Mouse (Mus musculus): ENCODE results near the gene Abca16. TPM values are rescaled to one million over a fixed set of nuclear protein-coding genes. Genes with fewer than 3 reads are reported as not detected.

Gene Abca16
- polyA plus RNA-seq (2015; fragmentation: Nextera tagmentation; extraction: Ambion mirVana), result not detected in 2 replicates

DNA sequence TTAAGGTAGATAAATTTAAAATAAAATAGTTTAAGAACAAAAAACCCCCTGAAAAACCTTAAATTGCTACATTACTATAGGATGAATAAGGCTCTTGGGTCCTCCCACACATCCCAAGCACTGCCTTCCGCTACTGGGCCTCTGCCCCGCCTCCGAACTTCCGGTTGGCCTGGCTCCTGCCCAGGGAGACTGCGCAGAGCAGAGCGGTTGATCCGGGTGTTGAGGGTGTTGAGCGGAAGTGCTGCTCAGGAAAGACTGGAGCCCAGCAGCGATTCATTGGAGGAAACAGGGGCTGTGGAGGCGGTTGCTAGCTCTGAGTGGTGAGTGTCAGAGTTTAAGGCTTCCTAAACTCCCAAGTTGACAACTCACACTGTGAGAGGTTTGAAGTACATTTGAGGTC is at the start of gene Abca16:
Gene Abca16 (plus strand): TSS at position 201 of the 400 bp plus-strand sequence.
- Histone ChIP-seq H3K4me1 (no peaks in the 10 kb centered on the region), H3K27me3 (no peaks in the 10 kb centered on the region), H3K36me3 (no peaks in the 10 kb centered on the region), H3K9ac (no peak within 1 kb of the TSS), H3K27ac (no peak within 1 kb of the TSS), H3K4me2 (no peak within 1 kb of the TSS), H3K9me3 (no peaks in the 10 kb centered on the region), H3K4me3 (no peak within 1 kb of the TSS)
- no peak for ATAC-seq (ENCODE audit: borderline replicate concordance, extremely low read depth, low FRiP score, low TSS enrichment)
- WGBS, result 69% methylated on average over 10 of the region's 10 CpGs

DNA sequence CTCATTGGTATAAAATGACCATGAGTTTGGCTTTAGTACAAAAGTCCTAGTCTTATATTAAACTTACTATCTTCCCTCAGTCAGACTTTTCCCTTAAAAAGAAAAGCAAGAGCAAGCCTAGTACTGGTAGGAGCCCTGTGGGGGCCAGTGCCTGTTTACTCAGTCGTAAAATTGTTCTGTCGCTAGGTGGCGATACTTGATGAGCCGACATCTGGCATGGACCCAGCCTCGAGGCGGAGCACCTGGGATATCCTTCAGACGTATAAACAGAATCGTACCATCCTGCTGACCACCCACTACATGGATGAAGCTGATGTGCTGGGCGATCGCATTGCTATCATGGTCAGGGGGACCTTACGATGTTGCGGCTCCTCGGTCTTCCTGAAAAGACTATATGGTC is 48.3 kb upstream of the Abca16 start:
- H3K4me1 ChIP-seq, result no peaks in the 10 kb centered on the region
- H3K4me3 ChIP-seq, result no peak overlapping the region
- 34% methylated on average over 13 of the region's 13 CpGs for WGBS
- H3K27me3 ChIP-seq, result no peaks in the 10 kb centered on the region
- no peak overlapping the region for H3K4me2 ChIP-seq
- H3K27ac ChIP-seq, result no peak overlapping the region
- ATAC-seq (ENCODE audit: borderline replicate concordance, extremely low read depth, low FRiP score, low TSS enrichment), result no peak
- H3K9ac ChIP-seq, result no peak overlapping the region
- H3K36me3 ChIP-seq, result no peaks in the 10 kb centered on the region
- no peaks in the 10 kb centered on the region for H3K9me3 ChIP-seq

DNA sequence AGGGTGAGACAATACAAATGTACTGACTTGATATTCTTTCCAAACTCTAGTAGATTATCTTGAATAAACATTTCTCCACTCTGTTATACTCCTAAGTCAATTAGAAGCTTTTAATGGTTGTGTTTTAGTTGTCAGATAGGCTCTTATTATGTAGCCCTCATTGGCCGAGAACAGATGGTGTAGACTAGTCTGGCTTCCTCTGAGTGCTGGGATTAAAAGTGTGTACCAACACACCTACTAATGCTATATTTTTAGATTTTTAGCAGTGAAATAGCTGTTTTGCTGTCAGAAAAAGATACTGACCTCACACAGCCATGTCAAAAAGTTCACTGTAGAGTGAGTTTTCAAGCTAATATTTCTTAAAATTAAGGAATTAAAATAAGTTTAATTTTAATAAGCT is 2.9 kb downstream of the Abca16 start:
- no peak overlapping the region for H3K4me2 ChIP-seq
- no peaks in the 10 kb centered on the region for H3K9me3 ChIP-seq
- no peak overlapping the region for H3K27ac ChIP-seq
- no peaks in the 10 kb centered on the region for H3K27me3 ChIP-seq
- no peaks in the 10 kb centered on the region for H3K36me3 ChIP-seq
- ATAC-seq (ENCODE audit: borderline replicate concordance, extremely low read depth, low FRiP score, low TSS enrichment), result no peak
- H3K4me1 ChIP-seq, result no peaks in the 10 kb centered on the region
- 70% methylated on average over 1 of the region's 1 CpGs for WGBS
- no peak overlapping the region for H3K9ac ChIP-seq
- H3K4me3 ChIP-seq, result no peak overlapping the region

DNA sequence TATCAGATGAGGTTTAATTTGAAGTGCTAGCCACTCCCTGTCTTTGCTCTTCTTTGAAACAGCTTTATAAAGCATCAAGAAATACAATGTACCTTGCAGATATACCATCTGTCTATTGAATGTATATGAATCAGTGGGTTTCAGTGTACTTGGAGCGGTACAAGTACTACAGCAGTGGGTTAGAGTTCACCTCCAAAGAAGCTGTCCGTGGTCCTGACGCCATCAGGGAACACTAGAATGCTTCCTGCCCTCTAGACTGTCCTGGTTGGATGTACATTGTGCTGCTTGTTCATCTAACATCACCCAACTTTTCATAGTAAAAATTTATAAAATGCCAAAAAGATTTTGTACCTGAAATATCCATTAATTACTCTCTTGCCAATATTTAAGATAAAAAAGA is 17.2 kb downstream of the Abca16 start:
- Histone ChIP-seq H3K27me3 (no peaks in the 10 kb centered on the region), H3K4me3 (no peak overlapping the region), H3K9me3 (no peaks in the 10 kb centered on the region), H3K36me3 (no peaks in the 10 kb centered on the region), H3K4me2 (no peak overlapping the region), H3K4me1 (no peaks in the 10 kb centered on the region), H3K27ac (no peak overlapping the region), H3K9ac (no peak overlapping the region)
- ATAC-seq (ENCODE audit: borderline replicate concordance, extremely low read depth, low FRiP score, low TSS enrichment), result no peak
- 16% methylated on average over 3 of the region's 3 CpGs for WGBS

- no peak for ATAC-seq (ENCODE audit: borderline replicate concordance, extremely low read depth, low FRiP score, low TSS enrichment)
- H3K9me3 ChIP-seq, result no peaks in the 10 kb centered on the region
- H3K4me2 ChIP-seq, result no peak overlapping the region
- H3K4me1 ChIP-seq, result no peaks in the 10 kb centered on the region
- H3K36me3 ChIP-seq, result no peaks in the 10 kb centered on the region
- no peak overlapping the region for H3K27ac ChIP-seq
- no peak overlapping the region for H3K9ac ChIP-seq
- H3K27me3 ChIP-seq, result no peaks in the 10 kb centered on the region
- H3K4me3 ChIP-seq, result no peak overlapping the region
These were observed 22.0 kb downstream of the Abca16 start for GRCm38 (mm10) chr7:120431464-120431863.

GRCm38 (mm10) chr7:120503891-120504662 is 94.6 kb downstream of the Abca16 start:
- 7% methylated on average over 29 of the region's 31 CpGs for WGBS

GRCm38 (mm10) chr7:120504663-120504979 is 95.2 kb downstream of the Abca16 start:
- no peak for ATAC-seq (ENCODE audit: borderline replicate concordance, extremely low read depth, low FRiP score, low TSS enrichment)
- Histone ChIP-seq H3K27ac (no peak overlapping the region), H3K9ac (no peak overlapping the region), H3K4me3 (peak overlapping the region; percentile 33), H3K4me2 (peak overlapping the region; percentile 62), H3K27me3 (no peaks in the 10 kb centered on the region), H3K4me1 (no peaks in the 10 kb centered on the region), H3K9me3 (no peaks in the 10 kb centered on the region), H3K36me3 (no peaks in the 10 kb centered on the region)
- 13% methylated on average over 5 of the region's 5 CpGs for WGBS

More at GRCm38 (mm10) chr7:120503891-120504662, 94.6 kb downstream of the Abca16 start:
- peak; percentile 59; the same call in 1 of the 2 replicates for ATAC-seq (ENCODE audit: borderline replicate concordance, extremely low read depth, low FRiP score, low TSS enrichment)
- no peaks in the 10 kb centered on the region for H3K36me3 ChIP-seq
- H3K4me3 ChIP-seq, result peak overlapping the region; percentile 33
- H3K9me3 ChIP-seq, result no peaks in the 10 kb centered on the region
- peak overlapping the region; percentile 62 for H3K4me2 ChIP-seq
- no peak overlapping the region for H3K27ac ChIP-seq
- no peaks in the 10 kb centered on the region for H3K4me1 ChIP-seq
- no peaks in the 10 kb centered on the region for H3K27me3 ChIP-seq
- H3K9ac ChIP-seq, result no peak overlapping the region

- no peak overlapping the region for H3K4me3 ChIP-seq
- no peaks in the 10 kb centered on the region for H3K9me3 ChIP-seq
- no peak overlapping the region for H3K4me2 ChIP-seq
- no peak overlapping the region for H3K9ac ChIP-seq
- H3K27me3 ChIP-seq, result no peaks in the 10 kb centered on the region
- 59% methylated on average over 2 of the region's 2 CpGs for WGBS
- no peaks in the 10 kb centered on the region for H3K36me3 ChIP-seq
- ATAC-seq (ENCODE audit: borderline replicate concordance, extremely low read depth, low FRiP score, low TSS enrichment), result no peak
- H3K27ac ChIP-seq, result no peak overlapping the region
- H3K4me1 ChIP-seq, result no peaks in the 10 kb centered on the region
These were observed 125.4 kb downstream of the Abca16 start for GRCm38 (mm10) chr7:120534805-120535204.

GRCm38 (mm10) chr7:120552479-120553180 is 143.2 kb downstream of the Abca16 start:
- ATAC-seq (ENCODE audit: borderline replicate concordance, extremely low read depth, low FRiP score, low TSS enrichment), result no peak
- H3K4me2 ChIP-seq, result no peak overlapping the region
- 34% methylated on average over 12 of the region's 12 CpGs for WGBS

DNA sequence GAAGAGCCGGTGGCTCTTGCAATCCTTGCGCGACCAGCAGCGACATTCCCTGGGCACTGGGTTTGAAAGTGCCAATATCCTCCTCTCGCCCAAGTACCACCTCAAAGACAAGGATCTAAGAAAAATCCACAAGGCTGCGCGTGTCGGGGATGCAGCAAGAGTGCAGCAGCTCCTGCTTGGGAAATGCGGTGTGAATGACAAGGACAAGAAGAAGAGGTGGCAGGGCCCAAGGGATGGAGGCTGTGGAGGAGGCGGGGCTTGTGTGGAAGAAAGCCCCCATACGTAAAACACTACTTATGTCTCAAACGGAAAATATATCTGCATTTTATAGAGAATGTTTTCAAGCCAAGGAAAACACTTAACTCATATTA is 143.7 kb downstream of the Abca16 start:
- WGBS, result 51% methylated on average over 12 of the region's 12 CpGs

More at GRCm38 (mm10) chr7:120552479-120553180, 143.2 kb downstream of the Abca16 start:
- Histone ChIP-seq H3K4me1 (no peaks in the 10 kb centered on the region), H3K9me3 (no peaks in the 10 kb centered on the region), H3K27me3 (no peaks in the 10 kb centered on the region), H3K36me3 (no peaks in the 10 kb centered on the region), H3K27ac (no peak overlapping the region), H3K4me3 (no peak overlapping the region), H3K9ac (no peak overlapping the region)

DNA sequence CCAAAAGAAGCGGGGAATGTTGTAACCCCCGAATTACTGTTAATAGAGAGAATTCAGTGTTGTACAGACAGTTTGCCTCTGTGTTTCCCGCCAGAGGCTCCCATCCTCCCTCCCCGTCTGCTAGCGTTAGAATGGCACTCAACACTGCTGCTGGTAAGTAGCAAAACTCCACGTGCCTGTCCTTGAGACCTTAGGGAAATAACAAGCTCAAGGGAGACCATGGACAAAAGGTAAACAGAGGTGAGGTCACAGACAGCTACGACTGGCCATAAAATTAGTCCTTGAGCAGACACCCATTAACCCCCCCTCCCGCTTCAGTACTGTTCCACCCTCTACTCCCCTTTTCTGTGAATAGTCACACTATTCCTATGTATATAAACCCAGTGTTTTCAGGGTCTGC is 157.9 kb downstream of the Abca16 start:
- Histone ChIP-seq H3K36me3 (no peaks in the 10 kb centered on the region), H3K9me3 (no peaks in the 10 kb centered on the region), H3K27me3 (no peaks in the 10 kb centered on the region), H3K4me3 (no peak overlapping the region), H3K27ac (no peak overlapping the region), H3K4me2 (no peak overlapping the region), H3K4me1 (no peaks in the 10 kb centered on the region), H3K9ac (no peak overlapping the region)
- 67% methylated on average over 8 of the region's 8 CpGs for WGBS
- ATAC-seq (ENCODE audit: borderline replicate concordance, extremely low read depth, low FRiP score, low TSS enrichment), result no peak

More for the DNA sequence above, 143.7 kb downstream of the Abca16 start:
- Histone ChIP-seq H3K27ac (no peak overlapping the region), H3K4me3 (no peak overlapping the region), H3K36me3 (no peaks in the 10 kb centered on the region), H3K9ac (no peak overlapping the region), H3K4me2 (no peak overlapping the region), H3K27me3 (no peaks in the 10 kb centered on the region), H3K4me1 (no peaks in the 10 kb centered on the region), H3K9me3 (no peaks in the 10 kb centered on the region)
- no peak for ATAC-seq (ENCODE audit: borderline replicate concordance, extremely low read depth, low FRiP score, low TSS enrichment)

- no peaks in the 10 kb centered on the region for H3K36me3 ChIP-seq
- no peak overlapping the region for H3K27ac ChIP-seq
- no peak overlapping the region for H3K9ac ChIP-seq
- H3K9me3 ChIP-seq, result no peaks in the 10 kb centered on the region
- H3K4me3 ChIP-seq, result no peak overlapping the region
- no peaks in the 10 kb centered on the region for H3K4me1 ChIP-seq
- ATAC-seq (ENCODE audit: borderline replicate concordance, extremely low read depth, low FRiP score, low TSS enrichment), result no peak
- no peak overlapping the region for H3K4me2 ChIP-seq
- H3K27me3 ChIP-seq, result no peaks in the 10 kb centered on the region
- WGBS, result 64% methylated on average over 3 of the region's 3 CpGs
These were observed 167.1 kb downstream of the Abca16 start for GRCm38 (mm10) chr7:120576520-120576919.
